Mouse (Mus musculus) spleen, adult 2 months (tissue): ENCODE results near the gene Swap70. TPM values are rescaled to one million over a fixed set of nuclear protein-coding genes. Genes with fewer than 3 reads are reported as not detected.

Source experiments
- DNase-seq, 2 experiments: peaks; one replicate each; pipeline versions ENCODE4 v3.0.0 to v3.0.0-alpha.2; 2012 to 2021; ENCODE audit warnings: low spot score in 2 of 2, low read depth in 1 of 2
- H3K27ac ChIP-seq: fragments of 200-500 bp; 2 replicates; pipeline ENCODE4 v1.5.1; 2012; ENCODE audit warnings: low read length, inconsistent platforms; ENCODE audit not compliant: insufficient read depth
- H3K27me3 ChIP-seq: fragments of 200-500 bp; 2 replicates; pipeline ENCODE4 v1.6.1; 2012; ENCODE audit warnings: mild to moderate bottlenecking, moderate library complexity, low read length, inconsistent platforms; ENCODE audit not compliant: control insufficient read depth, insufficient read depth
- H3K36me3 ChIP-seq: fragments of 200-500 bp; 2 replicates; pipeline ENCODE4 v1.6.1; 2012; ENCODE audit warnings: mild to moderate bottlenecking, low read length, inconsistent platforms; ENCODE audit not compliant: control insufficient read depth, insufficient read depth
- H3K4me1 ChIP-seq: fragments of 200-500 bp; 2 replicates; pipeline ENCODE4 v1.6.1; 2011; ENCODE audit warnings: inconsistent platforms; ENCODE audit not compliant: control insufficient read depth, insufficient read depth, insufficient read length
- H3K4me3 ChIP-seq: fragments of 200-500 bp; 2 replicates; pipeline ENCODE4 v1.5.1; 2011; ENCODE audit warnings: mild to moderate bottlenecking, inconsistent platforms; ENCODE audit not compliant: insufficient read depth, insufficient read length; ENCODE audit errors: extremely low read depth
- CTCF ChIP-seq: fragments of 200-500 bp; IDR thresholded peaks from 2 replicates; pipeline ENCODE4 v1.5.1; 2011; ENCODE audit warnings: mild to moderate bottlenecking, inconsistent platforms; ENCODE audit not compliant: insufficient read depth, insufficient read length, insufficient replicate concordance; ENCODE audit errors: extremely low read depth
- POLR2A ChIP-seq: fragments of 200-500 bp; IDR thresholded peaks from 2 replicates; pipeline ENCODE4 v1.6.1; 2011; ENCODE audit warnings: low read depth, low read length, inconsistent platforms
- WGBS: fragments of 180-500 bp; shearing (Covaris S2); methylation state at CpG from one replicate; pipeline ENCODE4 v1.1.7; 2018; 5-methylcytosine and 5-hydroxymethylcytosine counted together
- polyA plus RNA-seq: library from polyadenylated mRNA; depleted of rRNA; stranded (reverse); fragments of >200 nt; gene quantifications from 2 replicates; pipeline ENCODE4 v1.2.3, GENCODE M21; 2012

The Swap70 gene
- polyA plus RNA-seq, 1 experiment: 69.7 TPM

DNA sequence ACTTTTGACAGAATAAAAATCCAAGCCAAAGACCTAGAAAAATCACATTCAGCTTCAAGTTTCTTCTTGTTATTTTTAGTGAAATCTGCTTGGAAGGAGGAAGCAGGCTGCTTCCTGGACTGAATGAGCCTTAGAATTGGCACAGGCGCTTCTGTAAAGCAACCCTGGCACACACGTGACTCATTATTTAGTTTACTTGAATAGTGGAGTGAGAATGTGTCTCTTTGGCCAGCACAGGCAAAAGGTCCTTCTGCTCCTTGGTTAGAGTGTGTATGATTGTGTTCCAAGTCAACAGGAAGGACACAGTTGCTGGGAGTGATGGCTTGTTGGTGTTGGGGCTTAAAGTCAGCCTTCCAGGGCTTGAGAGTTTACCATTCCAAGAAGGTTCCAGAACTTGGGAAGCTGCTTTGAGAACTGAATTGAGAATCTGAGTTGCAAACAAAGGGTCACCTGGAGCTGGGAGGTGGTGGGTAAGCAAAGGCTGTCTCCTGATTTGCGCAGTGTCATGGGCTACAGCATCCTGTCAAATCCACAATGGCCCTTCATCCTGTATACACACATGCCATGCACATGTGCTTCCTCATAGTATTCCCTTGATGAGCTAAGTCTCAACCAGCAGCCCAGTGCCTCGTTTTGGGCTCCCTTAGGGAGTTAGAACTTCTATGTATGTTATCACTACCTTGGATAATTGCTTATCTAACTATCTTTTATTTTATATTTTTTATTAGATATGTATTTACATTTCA lies 38.6 kb downstream of the Swap70 start:
- 40% methylated on average over 4 of the region's 4 CpGs for WGBS
- peaks cover 21% of the 10 kb centered on the region for H3K4me1 ChIP-seq
- H3K4me3 ChIP-seq: no peak overlapping the region
- no peak for TF ChIP-seq CTCF
- no peak for TF ChIP-seq POLR2A
- no peaks in the 10 kb centered on the region for H3K27me3 ChIP-seq
- H3K27ac ChIP-seq: peak overlapping the region; percentile 6
- peaks cover 20% of the 10 kb centered on the region for H3K36me3 ChIP-seq
- no peak for DNase-seq

DNA sequence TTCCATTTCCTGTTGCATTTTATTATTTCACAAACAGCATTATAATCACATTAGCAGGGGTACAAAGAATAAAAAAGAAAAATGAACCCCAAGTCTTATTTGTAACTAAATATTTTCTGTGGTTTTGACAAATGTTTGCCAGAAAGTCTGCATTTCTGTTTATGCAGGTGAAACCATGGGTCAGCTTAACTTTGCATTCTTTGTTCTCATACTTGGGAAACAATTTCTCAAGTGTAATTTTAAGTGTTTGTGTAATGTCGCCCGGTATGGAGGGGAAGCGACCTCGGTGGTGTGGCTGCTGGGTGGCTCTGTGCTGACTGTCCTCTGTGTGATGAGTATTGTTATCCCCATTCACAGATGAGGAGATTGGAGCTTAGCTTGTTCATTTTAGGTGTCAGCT lies 40.3 kb downstream of the Swap70 start:
- 77% methylated on average over 4 of the region's 4 CpGs for WGBS
- H3K4me1 ChIP-seq: peaks cover 21% of the 10 kb centered on the region
- no peak overlapping the region for H3K4me3 ChIP-seq
- peak overlapping the region; percentile 16; the same call in 1 of the 2 replicates for H3K27ac ChIP-seq
- no peak for TF ChIP-seq CTCF
- TF ChIP-seq POLR2A: no peak
- no peak for DNase-seq
- H3K27me3 ChIP-seq: no peaks in the 10 kb centered on the region
- H3K36me3 ChIP-seq: peaks cover 16% of the 10 kb centered on the region

DNA sequence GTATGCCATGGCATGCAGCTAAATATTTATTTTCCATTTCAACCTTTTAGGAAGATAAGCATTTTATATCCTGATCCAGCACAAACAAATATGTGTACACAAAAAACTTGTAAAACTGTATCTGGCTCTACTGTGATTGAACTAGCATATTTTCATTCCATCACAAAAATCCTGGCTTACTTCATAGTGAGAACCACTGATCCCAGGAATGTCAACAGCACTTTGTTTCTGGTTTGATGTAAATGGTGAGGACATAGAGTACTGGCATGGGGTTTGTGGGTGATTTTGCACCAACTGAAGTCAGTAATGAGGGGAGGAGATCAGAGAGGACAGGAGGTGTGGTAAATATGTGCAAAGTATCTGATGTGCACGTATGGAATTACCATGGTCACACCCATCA lies 41.1 kb downstream of the Swap70 start:
- whole genome bisulfite sequencing: 59% methylated on average over 1 of the region's 1 CpGs
- no peak for DNase-seq
- H3K36me3 ChIP-seq: peaks cover 16% of the 10 kb centered on the region
- H3K4me1 ChIP-seq: peaks cover 28% of the 10 kb centered on the region
- peak overlapping the region; percentile 8; the same call in 1 of the 2 replicates for H3K27ac ChIP-seq
- TF ChIP-seq POLR2A (no peak), CTCF (no peak)
- no peaks in the 10 kb centered on the region for H3K27me3 ChIP-seq
- no peak overlapping the region for H3K4me3 ChIP-seq

DNA sequence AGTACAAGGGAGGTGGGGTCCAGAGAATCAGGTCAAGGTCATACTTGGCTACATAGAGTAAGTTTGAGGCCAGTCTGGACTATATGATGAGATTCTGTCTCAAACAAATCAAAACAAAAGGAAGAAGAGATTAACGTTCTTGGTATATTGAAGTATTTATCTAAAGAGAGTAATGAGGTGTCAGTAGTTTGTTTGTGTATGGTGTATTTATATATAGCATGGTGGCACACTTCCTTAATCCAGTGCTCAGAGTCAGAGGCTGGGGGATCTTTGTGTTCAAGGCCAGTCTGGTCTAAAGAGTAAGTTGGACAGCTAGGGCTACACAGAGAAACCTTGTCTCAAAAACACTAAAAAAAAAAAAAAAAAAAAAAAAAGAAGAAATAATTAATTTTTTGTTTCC lies 42.0 kb downstream of the Swap70 start:
- no peak overlapping the region for H3K27ac ChIP-seq
- TF ChIP-seq CTCF (no peak), POLR2A (no peak)
- 75% methylated on average over 1 of the region's 1 CpGs for WGBS

DNA sequence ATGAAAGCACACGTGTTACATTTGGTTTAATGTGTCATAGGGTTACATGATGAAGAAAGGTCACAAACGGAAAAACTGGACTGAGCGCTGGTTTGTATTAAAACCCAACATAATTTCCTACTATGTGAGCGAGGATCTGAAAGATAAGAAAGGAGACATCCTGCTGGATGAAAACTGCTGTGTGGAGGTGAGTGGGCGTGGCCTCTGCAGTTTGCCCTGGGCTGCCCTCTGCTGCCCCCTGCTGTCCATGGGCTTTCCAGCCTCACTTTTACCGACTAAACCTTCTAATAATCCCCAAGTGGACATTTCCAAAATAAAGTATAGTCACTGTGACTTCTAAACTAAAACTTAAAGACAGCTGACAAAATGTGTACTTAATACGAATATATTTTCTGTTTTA lies 44.3 kb downstream of the Swap70 start:
- H3K27ac ChIP-seq: no peak overlapping the region
- H3K4me1 ChIP-seq: peaks cover 23% of the 10 kb centered on the region; the same call in 1 of the 2 replicates
- peak; percentile 98 for TF ChIP-seq CTCF
- TF ChIP-seq POLR2A: no peak
- no peaks in the 10 kb centered on the region for H3K27me3 ChIP-seq
- WGBS: 20% methylated on average over 7 of the region's 7 CpGs
- no peak overlapping the region for H3K4me3 ChIP-seq
- peak; percentile 59 to 85 for DNase-seq
- H3K36me3 ChIP-seq: peaks cover 22% of the 10 kb centered on the region

More for the DNA sequence above, 42.0 kb downstream of the Swap70 start:
- Histone ChIP-seq H3K36me3 (peaks cover 14% of the 10 kb centered on the region), H3K27me3 (no peaks in the 10 kb centered on the region), H3K4me1 (peaks cover 23% of the 10 kb centered on the region), H3K4me3 (no peak overlapping the region)
- no peak for DNase-seq

DNA sequence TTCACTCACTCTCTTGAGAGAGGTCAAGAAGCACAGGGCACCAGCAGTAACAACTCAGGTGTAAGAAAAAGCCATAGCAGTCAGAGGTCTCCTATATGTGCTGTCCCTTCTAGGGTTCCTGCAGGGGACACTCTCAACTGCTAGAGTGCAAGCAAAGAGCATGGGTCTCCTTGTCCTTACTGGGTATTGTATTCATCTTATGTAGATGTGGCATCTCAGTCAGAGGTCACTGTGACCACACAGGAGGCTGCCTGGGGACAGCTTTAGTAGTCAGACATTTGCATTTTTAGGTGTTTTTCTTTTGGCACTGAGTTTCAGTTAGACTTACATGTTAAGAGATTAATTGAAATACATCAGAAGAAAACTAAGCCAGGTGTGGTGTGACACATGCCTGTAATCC lies 45.5 kb downstream of the Swap70 start:
- no peak for DNase-seq
- Histone ChIP-seq H3K36me3 (peaks cover 24% of the 10 kb centered on the region), H3K4me1 (peaks cover 23% of the 10 kb centered on the region; the same call in 1 of the 2 replicates), H3K27me3 (no peaks in the 10 kb centered on the region), H3K27ac (peak overlapping the region; percentile 22; the same call in 1 of the 2 replicates), H3K4me3 (no peak overlapping the region)
- TF ChIP-seq CTCF (no peak), POLR2A (no peak)

DNA sequence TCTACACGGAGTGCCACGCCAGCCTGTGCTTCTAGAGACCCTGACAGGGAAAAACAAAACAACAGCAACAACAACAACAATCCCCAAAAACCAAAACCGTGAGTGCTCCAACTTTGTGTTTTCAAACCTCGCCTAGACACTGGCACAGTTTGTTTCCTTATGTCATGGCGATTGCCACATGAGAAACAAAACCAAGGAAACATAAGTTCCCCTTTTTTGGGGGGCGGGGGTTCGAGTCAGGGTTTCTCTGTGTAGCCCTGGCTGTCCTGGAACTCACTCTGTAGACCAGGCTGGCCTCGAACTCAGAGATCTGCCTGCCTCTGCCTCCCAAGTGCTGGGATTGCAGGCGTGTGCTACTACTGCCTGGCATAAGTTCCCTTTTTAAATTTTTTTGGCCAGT lies 46.5 kb downstream of the Swap70 start:
- peaks cover 29% of the 10 kb centered on the region for H3K36me3 ChIP-seq
- H3K27ac ChIP-seq: peak overlapping the region; percentile 55; the same call in 1 of the 2 replicates
- 59% methylated on average over 9 of the region's 9 CpGs for WGBS
- TF ChIP-seq POLR2A: no peak
- no peak for TF ChIP-seq CTCF
- H3K4me1 ChIP-seq: peaks cover 17% of the 10 kb centered on the region; the same call in 1 of the 2 replicates
- no peak overlapping the region for H3K4me3 ChIP-seq
- no peaks in the 10 kb centered on the region for H3K27me3 ChIP-seq
- no peak for DNase-seq
